Comparison of ENCODE assay signal across 18 mouse cellular contexts in the genomic region with DNA sequence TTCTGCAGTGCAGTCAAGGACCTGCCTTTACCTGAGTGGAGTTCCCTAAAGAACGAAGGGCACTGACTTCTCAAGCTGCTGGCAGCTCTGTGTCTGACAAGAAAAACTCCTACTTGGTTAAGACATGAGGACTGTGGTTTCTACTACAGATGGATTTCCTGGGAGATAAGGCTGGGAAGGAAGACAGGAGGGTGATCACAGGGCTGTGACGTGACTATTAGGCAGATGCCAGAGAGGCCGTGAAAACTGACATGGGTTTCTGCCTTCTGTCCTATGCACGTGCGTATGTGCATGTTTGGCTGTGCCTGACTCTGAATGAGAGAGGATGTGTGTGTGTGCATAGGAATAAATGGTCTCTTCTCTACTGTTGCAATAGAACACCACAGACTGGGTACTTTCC.
DNase-seq lines count a peak whose midpoint lies in the region; ATAC-seq lines count a peak whose summit lies in the region.
"Had no signal": no experiment of that assay in that cellular context is flagged by ENCODE, and none has a peak within 500 bp of the region (broad histone marks: within the 10 kb centered on the region; RNA-seq: fewer than 3 reads in every experiment).

No protein-coding gene starts in this region.

- no peak overlapping the region for H3K4me2 ChIP-seq in heart, embryonic 15.5 days
- H3K4me2 ChIP-seq in lung, embryonic 15.5 days = no peak overlapping the region
- H3K4me2 ChIP-seq in embryonic facial prominence, embryonic 15.5 days (replicated peaks) = no peak overlapping the region
- H3K4me2 ChIP-seq in stomach, embryonic 15.5 days = no peak overlapping the region
- H3K4me2 ChIP-seq: hindbrain, embryonic 12.5 days; midbrain, embryonic 13.5 days; neural tube, embryonic 13.5 days had no signal

- H3K9me3 ChIP-seq in heart, embryonic 15.5 days (replicated peaks) = no peaks in the 10 kb centered on the region
- H3K9me3 ChIP-seq in lung, embryonic 15.5 days = no peaks in the 10 kb centered on the region
- no peaks in the 10 kb centered on the region for H3K9me3 ChIP-seq in embryonic facial prominence, embryonic 15.5 days (replicated peaks)
- H3K9me3 ChIP-seq in stomach, embryonic 15.5 days = no peaks in the 10 kb centered on the region
- H3K9me3 ChIP-seq: hindbrain, embryonic 12.5 days; midbrain, embryonic 13.5 days; neural tube, embryonic 13.5 days had no signal

- ATAC-seq in heart, embryonic 15.5 days (replicated peaks; ENCODE audit: insufficient number of reproducible peaks, insufficient read depth, low FRiP score, low read depth) = no peak
- no peak for ATAC-seq in lung, embryonic 15.5 days (ENCODE audit: borderline replicate concordance, extremely low read depth, low FRiP score, low TSS enrichment)
- ATAC-seq in embryonic facial prominence, embryonic 15.5 days (ENCODE audit: insufficient number of reproducible peaks, low FRiP score, low TSS enrichment, low read depth) = no peak
- ATAC-seq in stomach, embryonic 15.5 days (ENCODE audit: insufficient read depth, low FRiP score, low read depth) = no peak
- ATAC-seq: midbrain, embryonic 13.5 days; Patski had no signal

- H3K36me3 ChIP-seq in heart, embryonic 15.5 days = no peaks in the 10 kb centered on the region
- no peaks in the 10 kb centered on the region for H3K36me3 ChIP-seq in lung, embryonic 15.5 days
- no peaks in the 10 kb centered on the region for H3K36me3 ChIP-seq in embryonic facial prominence, embryonic 15.5 days
- H3K36me3 ChIP-seq in stomach, embryonic 15.5 days = no peaks in the 10 kb centered on the region
- H3K36me3 ChIP-seq: hindbrain, embryonic 12.5 days; midbrain, embryonic 13.5 days; neural tube, embryonic 13.5 days had no signal

- no peaks in the 10 kb centered on the region for H3K27me3 ChIP-seq in heart, embryonic 15.5 days
- no peaks in the 10 kb centered on the region for H3K27me3 ChIP-seq in lung, embryonic 15.5 days
- H3K27me3 ChIP-seq in embryonic facial prominence, embryonic 15.5 days = no peaks in the 10 kb centered on the region
- no peaks in the 10 kb centered on the region for H3K27me3 ChIP-seq in stomach, embryonic 15.5 days (replicated peaks)
- H3K27me3 ChIP-seq: hindbrain, embryonic 12.5 days; neural tube, embryonic 13.5 days; Patski had no signal

- peak overlapping the region; percentile 73 for H3K27ac ChIP-seq in heart, embryonic 15.5 days
- H3K27ac ChIP-seq in lung, embryonic 15.5 days = peak overlapping the region; percentile 78
- H3K27ac ChIP-seq in embryonic facial prominence, embryonic 15.5 days (replicated peaks) = peak overlapping the region; percentile 85; the same call in 1 of the 2 replicates
- H3K27ac ChIP-seq in stomach, embryonic 15.5 days = peak overlapping the region; percentile 78
- H3K27ac ChIP-seq: hindbrain, embryonic 12.5 days; liver, embryonic 14.5 days; macrophage; midbrain, embryonic 13.5 days; neural tube, embryonic 13.5 days had no signal

- H3K9ac ChIP-seq in heart, embryonic 15.5 days = no peak overlapping the region
- H3K9ac ChIP-seq in lung, embryonic 15.5 days = no peak overlapping the region
- H3K9ac ChIP-seq in embryonic facial prominence, embryonic 15.5 days = no peak overlapping the region
- no peak overlapping the region for H3K9ac ChIP-seq in stomach, embryonic 15.5 days
- H3K9ac ChIP-seq: hindbrain, embryonic 12.5 days; liver, embryonic 14.5 days; midbrain, embryonic 13.5 days; neural tube, embryonic 13.5 days had no signal

- peaks cover 38% of the 10 kb centered on the region for H3K4me1 ChIP-seq in heart, embryonic 15.5 days (replicated peaks)
- peaks cover 47% of the 10 kb centered on the region for H3K4me1 ChIP-seq in lung, embryonic 15.5 days
- H3K4me1 ChIP-seq in embryonic facial prominence, embryonic 15.5 days = peaks cover 48% of the 10 kb centered on the region
- H3K4me1 ChIP-seq in stomach, embryonic 15.5 days = peaks cover 3% of the 10 kb centered on the region; the same call in 1 of the 2 replicates
- H3K4me1 ChIP-seq: midbrain, embryonic 13.5 days had no signal

- 68% methylated on average over 5 of the region's 5 CpGs for WGBS in heart, embryonic 15.5 days
- 69% methylated on average over 5 of the region's 5 CpGs for WGBS in lung, embryonic 15.5 days
- 85% methylated on average over 5 of the region's 5 CpGs for WGBS in embryonic facial prominence, embryonic 15.5 days
- 76% methylated on average over 5 of the region's 5 CpGs for WGBS in stomach, embryonic 15.5 days

- DNase-seq in heart, adult 9 months (ENCODE audit: low spot score in 2 of 2) = no peak
- no peak for DNase-seq in lung, postnatal 10 days
- DNase-seq in layer of hippocampus, postnatal 25 days (ENCODE audit: extremely low spot score in 1 of 2, low spot score in 1 of 2) = no peak
- DNase-seq: adrenal gland, adult 8-10 months; cerebellum, adult 9-11 months; layer of hippocampus, postnatal 36 days; thymus, adult 18-20 months; thymus, postnatal 4 days had no signal

- no peak overlapping the region for H3K4me3 ChIP-seq in heart, embryonic 15.5 days
- H3K4me3 ChIP-seq in lung, embryonic 15.5 days = no peak overlapping the region
- no peak overlapping the region for H3K4me3 ChIP-seq in embryonic facial prominence, embryonic 15.5 days (replicated peaks)
- no peak overlapping the region for H3K4me3 ChIP-seq in stomach, embryonic 15.5 days (replicated peaks)
- H3K4me3 ChIP-seq: hindbrain, embryonic 12.5 days; midbrain, embryonic 13.5 days; neural tube, embryonic 13.5 days had no signal
